Mouse (Mus musculus): Measurements from ENCODE around the gene Mef2d.

GRCm38 (mm10) chr3:88100251-88100650 lies 41.9 kb upstream of the Mef2d start:
- no peak for TF ChIP-seq CTCF (IDR thresholded peaks at IDR 0.05; ENCODE audit: borderline replicate concordance, control insufficient read depth, extremely low read depth, insufficient read depth, low read length, poor library complexity)
- no peak for TF ChIP-seq POLR2A (IDR thresholded peaks at IDR 0.05; ENCODE audit: control insufficient read depth, extremely low read depth, insufficient read depth, low read length, poor library complexity)

Measured in thymus, adult 2 months (tissue).